ENCODE assay signal across 9 mouse cellular contexts in genomic region chr9:62531459-62532275, GRCm38 (mm10). TPM values are rescaled to one million over a fixed set of nuclear protein-coding genes. Genes with fewer than 3 reads are reported as not detected.
A peak's percentile ranks its signal among the peaks of the same experiment; 100 is the strongest.
DNase-seq lines count a peak whose midpoint lies in the region; ATAC-seq and TF ChIP-seq lines count a peak whose summit lies in the region.
"Had no signal": no experiment of that assay in that cellular context is flagged by ENCODE, and none has a peak within 500 bp of the region (broad histone marks: within the 10 kb centered on the region; RNA-seq: fewer than 3 reads in every experiment).

No protein-coding gene starts in this region.

- no peak for ATAC-seq in heart, embryonic 11.5 days (replicated peaks; ENCODE audit: insufficient number of reproducible peaks, low FRiP score, low TSS enrichment)
- ATAC-seq in forebrain, postnatal 0 days: peak; percentile 77
- peak; percentile 65 for ATAC-seq in hindbrain, embryonic 15.5 days (ENCODE audit: low FRiP score, low read depth)
- no peak for ATAC-seq in liver, embryonic 16.5 days (ENCODE audit: low read depth)
- ATAC-seq in neural tube, embryonic 15.5 days (ENCODE audit: low FRiP score): peak; percentile 50

- TF ChIP-seq POLR2A in heart, adult 2 months (IDR thresholded peaks at IDR 0.05; ENCODE audit: insufficient read depth, low read depth, low read length): no peak

- intact Hi-C loops in heart, adult 2 months (cut with DNase I): no loop called here

- H3K4me1 ChIP-seq in heart, adult 2 months (ENCODE audit: control insufficient read depth, insufficient read depth, low read length): peaks cover 16% of the 10 kb centered on the region
- H3K4me1 ChIP-seq in heart, embryonic 11.5 days (ENCODE audit: control insufficient read depth, insufficient read depth, low read length): peaks cover 19% of the 10 kb centered on the region
- H3K4me1 ChIP-seq in forebrain, postnatal 0 days (ENCODE audit: insufficient read depth): peaks cover 47% of the 10 kb centered on the region
- peaks cover 81% of the 10 kb centered on the region for H3K4me1 ChIP-seq in hindbrain, embryonic 15.5 days (replicated peaks)
- peaks cover 3% of the 10 kb centered on the region; the same call in 1 of the 2 replicates for H3K4me1 ChIP-seq in liver, embryonic 16.5 days (ENCODE audit: control insufficient read depth, low read depth, low read length)
- H3K4me1 ChIP-seq in neural tube, embryonic 15.5 days: peaks cover 74% of the 10 kb centered on the region

- H3K4me2 ChIP-seq in heart, embryonic 11.5 days: no peak overlapping the region
- H3K4me2 ChIP-seq in forebrain, postnatal 0 days (ENCODE audit: low read depth): peak overlapping the region; percentile 23
- H3K4me2 ChIP-seq in hindbrain, embryonic 15.5 days: peak overlapping the region; percentile 37
- no peak overlapping the region for H3K4me2 ChIP-seq in liver, embryonic 16.5 days (ENCODE audit: low read depth, low read length)
- H3K4me2 ChIP-seq in neural tube, embryonic 15.5 days: peak overlapping the region; percentile 16

- 0 out of 2 replicates have a peak, but pooled peaks have one; percentile 32 for TF ChIP-seq EP300 in heart, adult 2 months (IDR thresholded peaks at IDR 0.05; ENCODE audit: insufficient read depth, low read depth, low read length)

- WGBS in heart, adult 2 months: 37% methylated on average over 12 of the region's 12 CpGs
- 34% methylated on average over 12 of the region's 12 CpGs for WGBS in heart, embryonic 11.5 days (ENCODE audit: insufficient replicate concordance)
- 8% methylated on average over 12 of the region's 12 CpGs for WGBS in forebrain, postnatal 0 days
- WGBS in hindbrain, embryonic 15.5 days: 7% methylated on average over 12 of the region's 12 CpGs
- WGBS in liver, embryonic 16.5 days (ENCODE audit: insufficient replicate concordance): 29% methylated on average over 12 of the region's 12 CpGs
- 11% methylated on average over 12 of the region's 12 CpGs for WGBS in neural tube, embryonic 15.5 days

- H3K27ac ChIP-seq in heart, adult 2 months: peak overlapping the region; percentile 22; the same call in 1 of the 2 replicates
- no peak overlapping the region for H3K27ac ChIP-seq in heart, embryonic 11.5 days (ENCODE audit: low read depth, low read length)
- peak overlapping the region; percentile 84 for H3K27ac ChIP-seq in forebrain, postnatal 0 days (ENCODE audit: low read depth, low read length)
- H3K27ac ChIP-seq in hindbrain, embryonic 15.5 days (replicated peaks): peak overlapping the region; percentile 85
- peak overlapping the region; percentile 9; the same call in 1 of the 2 replicates for H3K27ac ChIP-seq in liver, embryonic 16.5 days (ENCODE audit: low read length)
- H3K27ac ChIP-seq in neural tube, embryonic 15.5 days (replicated peaks): peak overlapping the region; percentile 84

- H3K9me3 ChIP-seq in heart, embryonic 11.5 days (replicated peaks; ENCODE audit: control insufficient read depth, low read length): no peaks in the 10 kb centered on the region
- no peaks in the 10 kb centered on the region for H3K9me3 ChIP-seq in forebrain, postnatal 0 days (ENCODE audit: low read length)
- no peaks in the 10 kb centered on the region for H3K9me3 ChIP-seq in hindbrain, embryonic 15.5 days
- no peaks in the 10 kb centered on the region for H3K9me3 ChIP-seq in liver, embryonic 16.5 days (replicated peaks; ENCODE audit: control insufficient read depth, low read length)
- H3K9me3 ChIP-seq in neural tube, embryonic 15.5 days (replicated peaks): no peaks in the 10 kb centered on the region

- no peaks in the 10 kb centered on the region for H3K79me2 ChIP-seq in heart, adult 2 months (replicated peaks; ENCODE audit: control insufficient read depth, insufficient read depth, low read length)

- no peak overlapping the region for H3K4me3 ChIP-seq in heart, adult 2 months
- no peak overlapping the region for H3K4me3 ChIP-seq in heart, embryonic 11.5 days (ENCODE audit: low read depth, low read length)
- H3K4me3 ChIP-seq in forebrain, postnatal 0 days (ENCODE audit: low read depth, low read length): no peak overlapping the region
- no peak overlapping the region for H3K4me3 ChIP-seq in hindbrain, embryonic 15.5 days
- H3K4me3 ChIP-seq in liver, embryonic 16.5 days (ENCODE audit: low read depth, low read length): no peak overlapping the region
- H3K4me3 ChIP-seq in neural tube, embryonic 15.5 days (replicated peaks): no peak overlapping the region

- H3K36me3 ChIP-seq in heart, adult 2 months (ENCODE audit: control insufficient read depth, insufficient read depth, low read length): no peaks in the 10 kb centered on the region; the same call in 1 of the 2 replicates
- H3K36me3 ChIP-seq in heart, embryonic 11.5 days (ENCODE audit: control insufficient read depth, insufficient read depth, low read length): no peaks in the 10 kb centered on the region
- H3K36me3 ChIP-seq in forebrain, postnatal 0 days (ENCODE audit: insufficient read depth): no peaks in the 10 kb centered on the region
- H3K36me3 ChIP-seq in hindbrain, embryonic 15.5 days: no peaks in the 10 kb centered on the region
- H3K36me3 ChIP-seq in liver, embryonic 16.5 days (ENCODE audit: control insufficient read depth, insufficient read depth): no peaks in the 10 kb centered on the region
- H3K36me3 ChIP-seq in neural tube, embryonic 15.5 days: no peaks in the 10 kb centered on the region

- H3K9ac ChIP-seq in heart, adult 2 months (ENCODE audit: low read depth, low read length): no peak overlapping the region
- H3K9ac ChIP-seq in heart, embryonic 11.5 days (ENCODE audit: low read depth, low read length): no peak overlapping the region
- H3K9ac ChIP-seq in forebrain, postnatal 0 days: peak overlapping the region; percentile 39; the same call in 1 of the 2 replicates
- 0 out of 2 replicates have a peak overlapping the region, but pooled peaks have one; percentile 7 for H3K9ac ChIP-seq in hindbrain, embryonic 15.5 days
- H3K9ac ChIP-seq in liver, embryonic 16.5 days (ENCODE audit: low read depth, low read length): no peak overlapping the region
- H3K9ac ChIP-seq in neural tube, embryonic 15.5 days (replicated peaks): 0 out of 2 replicates have a peak overlapping the region, but pooled peaks have one; percentile 17

- DNase-seq in heart, adult 2 months: peak; percentile 71 to 81
- DNase-seq in adrenal gland, postnatal 25 days: peak; percentile 59
- peak; percentile 81 for DNase-seq in forebrain, postnatal 0 days
- DNase-seq in urinary bladder, postnatal 4 days (ENCODE audit: low spot score in 2 of 2): no peak

- TF ChIP-seq CTCF in heart, adult 2 months (IDR thresholded peaks at IDR 0.05): no peak
- TF ChIP-seq CTCF in forebrain, postnatal 0 days (IDR thresholded peaks at IDR 0.05; ENCODE audit: low read depth): no peak

- no peaks in the 10 kb centered on the region for H3K27me3 ChIP-seq in heart, adult 2 months (ENCODE audit: control insufficient read depth, insufficient read depth, low read length)
- peaks cover 14% of the 10 kb centered on the region for H3K27me3 ChIP-seq in heart, embryonic 11.5 days (ENCODE audit: control insufficient read depth, insufficient read depth, low read length)
- H3K27me3 ChIP-seq in forebrain, postnatal 0 days (ENCODE audit: insufficient read depth, low read length): no peaks in the 10 kb centered on the region
- no peaks in the 10 kb centered on the region for H3K27me3 ChIP-seq in hindbrain, embryonic 15.5 days
- peaks cover 14% of the 10 kb centered on the region for H3K27me3 ChIP-seq in liver, embryonic 16.5 days (ENCODE audit: control insufficient read depth, insufficient read depth, low read depth, low read length)
- H3K27me3 ChIP-seq in neural tube, embryonic 15.5 days (replicated peaks): no peaks in the 10 kb centered on the region

RNA-seq across cellular contexts. Expression of gene Coro2b, which starts 5.2 kb away (rescaled TPM):
- total RNA-seq in heart, adult 2 months (2021): 10 to 100 TPM; 10.1 to 11.6 TPM
- polyA plus RNA-seq in heart, adult 2 months (2012; rRNA removed): 16.4 and 17.2 TPM in 2 replicates
- polyA plus RNA-seq in heart, embryonic 11.5 days (2014; fragmentation: Nextera tagmentation; extraction: Ambion mirVana): 3.7 TPM in 2 replicates
- 16.2 and 20.4 TPM in 2 replicates for total RNA-seq in adrenal gland, postnatal 25 days (2021)
- 43.3 and 53.2 TPM in 2 replicates for total RNA-seq in forebrain, postnatal 0 days (2014; rRNA removed)
- polyA plus RNA-seq in forebrain, postnatal 0 days (2015; fragmentation: Nextera tagmentation; extraction: Ambion mirVana): 24.7 and 31.6 TPM in 2 replicates
- polyA plus RNA-seq in hindbrain, embryonic 15.5 days (2015; fragmentation: Nextera tagmentation; extraction: Ambion mirVana): 39.1 and 48.3 TPM in 2 replicates
- 1.4 and 1.9 TPM in 2 replicates for polyA plus RNA-seq in liver, embryonic 16.5 days (2015; fragmentation: Nextera tagmentation; extraction: Ambion mirVana)
- polyA plus RNA-seq in neural tube, embryonic 15.5 days (2015; fragmentation: Nextera tagmentation; extraction: Ambion mirVana): 34.3 and 38.2 TPM in 2 replicates
- total RNA-seq: MEL had no signal

Comparison
In these comparisons a context has a peak if more than half of its experiments do, and no peak if none do; other contexts are left out.
1. DNase-seq: peak in heart, adult 2 months (2 of 2), adrenal gland, postnatal 25 days (single experiment) and forebrain, postnatal 0 days (single experiment); none in urinary bladder, postnatal 4 days (0 of 2).
2. H3K9ac ChIP-seq: peak in forebrain, postnatal 0 days (single experiment), hindbrain, embryonic 15.5 days (single experiment) and neural tube, embryonic 15.5 days (single experiment); none in heart, adult 2 months (single experiment), heart, embryonic 11.5 days (single experiment) and liver, embryonic 16.5 days (single experiment).
3. ATAC-seq: peak in forebrain, postnatal 0 days (single experiment), hindbrain, embryonic 15.5 days (single experiment) and neural tube, embryonic 15.5 days (single experiment); none in heart, embryonic 11.5 days (single experiment) and liver, embryonic 16.5 days (single experiment).
4. H3K4me2 ChIP-seq: peak in forebrain, postnatal 0 days (single experiment), hindbrain, embryonic 15.5 days (single experiment) and neural tube, embryonic 15.5 days (single experiment); none in heart, embryonic 11.5 days (single experiment) and liver, embryonic 16.5 days (single experiment).